Mouse (Mus musculus) kidney, embryonic 14.5 days (tissue): ENCODE data around the gene Unc80. TPM values are rescaled to one million over a fixed set of nuclear protein-coding genes. Genes with fewer than 3 reads are reported as not detected.

ENCODE experiments used
- ATAC-seq: fragments of 200-750 bp; cut with Nextera tagmentation; 2 replicates; pipeline ENCODE4 v1.8.0; 2017; ENCODE audit warnings: moderate number of reproducible peaks, mild to moderate bottlenecking, moderate TSS enrichment, moderate library complexity; ENCODE audit not compliant: low FRiP score, low TSS enrichment
- H3K27ac ChIP-seq: fragments of 300-500 bp; sonication (generic); 2 replicates; pipeline ENCODE4 v1.5.1; 2014; ENCODE audit warnings: low read depth, mild to moderate bottlenecking, low read length, moderate library complexity, mixed read lengths
- H3K27me3 ChIP-seq: fragments of 300-500 bp; sonication (generic); 2 replicates; pipeline ENCODE4 v1.6.1; 2014; ENCODE audit warnings: mild to moderate bottlenecking, low read length; ENCODE audit not compliant: control insufficient read depth, insufficient read depth
- H3K36me3 ChIP-seq: fragments of 300-500 bp; sonication (generic); 2 replicates; pipeline ENCODE4 v1.6.1; 2014; ENCODE audit warnings: low read length, mixed read lengths; ENCODE audit not compliant: control insufficient read depth, insufficient read depth
- H3K4me1 ChIP-seq: fragments of 300-500 bp; sonication (generic); 2 replicates; pipeline ENCODE4 v1.6.1; 2014; ENCODE audit warnings: low read length, mixed read lengths; ENCODE audit not compliant: control insufficient read depth, insufficient read depth
- H3K4me2 ChIP-seq: fragments of 300-500 bp; sonication (generic); replicated peaks from 2 replicates; pipeline ENCODE4 v1.6.1; 2014; ENCODE audit warnings: low read depth, mild to moderate bottlenecking, low read length
- H3K4me3 ChIP-seq: fragments of 300-500 bp; sonication (generic); 2 replicates; pipeline ENCODE4 v1.5.1; 2014; ENCODE audit warnings: mild to moderate bottlenecking, low read length
- H3K9ac ChIP-seq: fragments of 300-500 bp; sonication (generic); 2 replicates; pipeline ENCODE4 v1.6.1; 2014; ENCODE audit warnings: low read depth, mild to moderate bottlenecking, low read length, moderate library complexity
- H3K9me3 ChIP-seq: fragments of 300-500 bp; sonication (generic); 2 replicates; pipeline ENCODE4 v1.6.1; 2016; ENCODE audit warnings: low read length; ENCODE audit not compliant: control insufficient read depth
- WGBS: fragments of 180-500 bp; shearing (Covaris S2); extraction: QIAGEN DNeasy Blood & Tissue Kit; methylation state at CpG from one replicate; pipeline ENCODE4 v1.1.7; 2014; 5-methylcytosine and 5-hydroxymethylcytosine counted together
- polyA plus RNA-seq: library from polyadenylated mRNA; unstranded; fragments of >200 nt; fragmentation: Nextera tagmentation; extraction: Ambion mirVana; gene quantifications from 2 replicates; pipeline ENCODE4 v1.2.1, GENCODE M21; 2014

Gene Unc80
- polyA plus RNA-seq, 1 experiment from 2014 or later, result 0.01 TPM

GRCm38 (mm10) chr1:66562332-66562731 is 94.2 kb downstream of the Unc80 start:
- Histone ChIP-seq H3K4me1 (no peaks in the 10 kb centered on the region), H3K36me3 (no peaks in the 10 kb centered on the region), H3K27ac (no peak overlapping the region), H3K27me3 (no peaks in the 10 kb centered on the region), H3K9ac (no peak overlapping the region), H3K4me2 (no peak overlapping the region), H3K4me3 (no peak overlapping the region), H3K9me3 (no peaks in the 10 kb centered on the region)
- whole genome bisulfite sequencing, result 79% methylated on average over 2 of the region's 2 CpGs
- no peak for ATAC-seq

GRCm38 (mm10) chr1:66569736-66570135 is 101.6 kb downstream of the Unc80 start:
- no peaks in the 10 kb centered on the region for H3K27me3 ChIP-seq
- no peaks in the 10 kb centered on the region for H3K9me3 ChIP-seq
- no peak for ATAC-seq
- no peak overlapping the region for H3K4me2 ChIP-seq
- H3K4me3 ChIP-seq, result no peak overlapping the region
- WGBS, result 89% methylated on average over 13 of the region's 13 CpGs
- H3K4me1 ChIP-seq, result no peaks in the 10 kb centered on the region
- H3K27ac ChIP-seq, result no peak overlapping the region
- no peak overlapping the region for H3K9ac ChIP-seq
- H3K36me3 ChIP-seq, result no peaks in the 10 kb centered on the region

DNA sequence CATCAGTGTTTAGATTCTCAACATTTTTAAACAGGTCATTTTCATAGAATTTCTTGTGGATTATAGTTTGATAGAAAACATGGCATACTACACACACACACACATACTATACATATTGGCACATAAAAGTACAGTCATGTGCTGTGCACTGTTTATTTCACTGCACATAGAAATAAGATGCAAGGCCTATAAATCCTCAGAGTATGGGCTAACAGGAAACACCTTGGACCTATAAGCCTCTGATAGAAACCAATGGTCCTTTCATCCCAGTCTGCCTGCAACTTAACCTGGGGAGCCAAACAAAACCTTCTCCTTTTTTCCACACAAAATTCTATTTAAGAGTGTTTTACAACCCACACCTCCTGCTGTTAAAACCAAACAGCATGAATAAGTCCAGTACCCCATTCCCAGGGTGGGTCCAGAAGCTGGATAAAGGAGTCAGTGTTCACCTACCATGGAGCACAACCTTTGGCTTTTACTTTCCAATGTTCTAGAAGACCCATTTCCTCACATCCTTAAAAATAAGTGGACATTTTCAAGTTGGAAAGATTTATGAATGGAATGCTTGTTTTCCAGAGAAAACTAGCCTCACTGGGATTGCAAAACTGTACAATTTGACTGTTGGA is 129.1 kb downstream of the Unc80 start:
- Histone ChIP-seq H3K4me3 (no peak overlapping the region), H3K4me2 (no peak overlapping the region), H3K4me1 (no peaks in the 10 kb centered on the region), H3K36me3 (no peaks in the 10 kb centered on the region), H3K9me3 (no peaks in the 10 kb centered on the region), H3K9ac (no peak overlapping the region), H3K27ac (no peak overlapping the region), H3K27me3 (no peaks in the 10 kb centered on the region)
- no peak for ATAC-seq

GRCm38 (mm10) chr1:66608304-66608703 is 140.1 kb downstream of the Unc80 start:
- ATAC-seq, result no peak
- 86% methylated on average over 4 of the region's 4 CpGs for WGBS

DNA sequence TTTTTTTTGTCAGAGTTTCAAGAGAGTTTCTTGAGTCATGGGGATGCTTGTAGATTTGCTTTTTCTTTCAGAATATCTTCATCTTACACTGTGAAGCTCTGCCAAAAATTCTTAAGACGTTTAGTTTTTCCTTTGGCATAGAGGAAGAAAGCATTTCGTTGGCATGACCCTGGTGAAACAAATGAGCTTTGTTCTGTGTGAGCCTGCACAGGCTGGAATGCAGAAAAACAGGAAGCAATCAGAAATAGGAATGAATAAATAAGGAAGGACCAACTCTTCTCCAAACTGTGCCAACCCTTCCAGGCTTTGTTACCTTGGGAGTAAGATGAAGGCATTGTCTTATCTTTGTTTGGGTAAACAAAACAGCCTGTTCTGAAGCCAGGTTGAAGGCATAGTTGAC is 149.0 kb downstream of the Unc80 start:
- Histone ChIP-seq H3K4me2 (no peak overlapping the region), H3K27ac (no peak overlapping the region), H3K4me1 (no peaks in the 10 kb centered on the region), H3K9me3 (no peaks in the 10 kb centered on the region), H3K27me3 (no peaks in the 10 kb centered on the region), H3K4me3 (no peak overlapping the region), H3K36me3 (no peaks in the 10 kb centered on the region), H3K9ac (no peak overlapping the region)
- ATAC-seq, result no peak
- 60% methylated on average over 2 of the region's 2 CpGs for WGBS

More at GRCm38 (mm10) chr1:66608304-66608703, 140.1 kb downstream of the Unc80 start:
- Histone ChIP-seq H3K9ac (no peak overlapping the region), H3K4me3 (no peak overlapping the region), H3K9me3 (no peaks in the 10 kb centered on the region), H3K27me3 (no peaks in the 10 kb centered on the region), H3K27ac (no peak overlapping the region), H3K4me2 (no peak overlapping the region), H3K36me3 (no peaks in the 10 kb centered on the region), H3K4me1 (no peaks in the 10 kb centered on the region)

DNA sequence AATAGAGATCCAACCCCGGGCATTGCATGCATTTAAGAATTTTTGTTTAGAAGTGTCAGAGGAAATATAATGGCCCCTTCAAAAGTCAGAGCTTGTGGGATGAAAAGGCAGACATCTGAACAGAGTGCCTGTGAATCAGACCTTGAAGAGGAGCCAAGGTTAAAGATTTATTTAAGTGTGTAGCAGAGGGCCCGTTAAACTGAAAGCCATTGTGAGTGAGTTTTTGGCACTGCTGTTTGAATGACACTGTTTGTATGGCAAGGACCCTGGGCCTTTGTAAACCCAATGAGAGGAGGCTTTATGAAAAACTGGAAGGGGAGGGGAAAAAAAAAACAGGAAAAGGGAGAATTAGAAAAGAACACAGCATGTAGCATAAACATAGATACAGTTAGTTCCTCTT is 170.0 kb downstream of the Unc80 start:
- no peak overlapping the region for H3K27ac ChIP-seq
- H3K9me3 ChIP-seq, result no peaks in the 10 kb centered on the region
- H3K36me3 ChIP-seq, result no peaks in the 10 kb centered on the region
- H3K4me1 ChIP-seq, result no peaks in the 10 kb centered on the region
- no peak overlapping the region for H3K4me2 ChIP-seq
- H3K4me3 ChIP-seq, result no peak overlapping the region
- 77% methylated on average over 2 of the region's 2 CpGs for WGBS
- no peaks in the 10 kb centered on the region for H3K27me3 ChIP-seq
- no peak for ATAC-seq
- H3K9ac ChIP-seq, result no peak overlapping the region

DNA sequence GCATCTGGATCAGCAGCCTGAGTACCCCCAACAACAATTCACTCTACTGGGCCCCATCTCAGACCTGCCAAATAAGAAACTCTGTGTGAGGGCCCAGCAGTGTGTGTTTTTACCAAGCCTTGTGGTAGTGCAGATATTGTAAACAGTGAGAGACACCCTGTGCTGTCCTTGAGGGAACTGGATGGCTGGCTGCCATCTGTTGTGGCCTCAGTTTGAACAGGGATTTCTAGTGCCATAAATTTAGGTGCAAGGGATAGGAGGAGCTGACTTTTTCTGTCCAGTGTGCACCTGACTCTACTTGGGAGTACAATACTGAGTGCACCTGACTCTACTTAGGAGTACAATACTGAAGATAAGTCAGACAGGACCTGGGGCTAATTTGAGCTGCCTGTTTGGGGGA is 178.7 kb downstream of the Unc80 start:
- ATAC-seq, result no peak
- Histone ChIP-seq H3K9me3 (no peaks in the 10 kb centered on the region), H3K9ac (no peak overlapping the region), H3K4me2 (no peak overlapping the region), H3K27me3 (no peaks in the 10 kb centered on the region), H3K4me1 (no peaks in the 10 kb centered on the region), H3K36me3 (no peaks in the 10 kb centered on the region), H3K4me3 (no peak overlapping the region), H3K27ac (no peak overlapping the region)

DNA sequence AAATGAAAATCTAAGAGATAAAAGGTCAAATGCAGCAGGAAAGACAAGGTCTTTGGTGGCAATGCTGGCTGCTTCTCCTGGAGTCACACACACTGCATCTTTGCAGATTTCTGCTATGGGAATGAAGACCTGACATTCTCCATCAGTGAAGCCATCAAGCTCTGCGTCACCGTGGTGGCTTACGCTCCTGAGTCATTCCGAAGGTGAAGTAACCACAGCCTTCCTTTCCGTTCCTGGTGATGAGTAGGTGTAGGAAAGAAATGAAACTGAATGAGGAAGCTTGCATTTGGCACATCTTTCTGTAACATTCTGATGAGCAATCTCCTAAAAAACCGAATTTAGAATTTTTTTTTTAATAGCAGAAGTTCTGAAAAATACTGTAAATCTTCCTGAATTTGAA is 181.4 kb downstream of the Unc80 start:
- H3K36me3 ChIP-seq, result no peaks in the 10 kb centered on the region
- no peak overlapping the region for H3K4me3 ChIP-seq
- no peak overlapping the region for H3K9ac ChIP-seq
- H3K4me1 ChIP-seq, result no peaks in the 10 kb centered on the region
- H3K27ac ChIP-seq, result no peak overlapping the region
- no peaks in the 10 kb centered on the region for H3K9me3 ChIP-seq
- H3K4me2 ChIP-seq, result no peak overlapping the region
- WGBS, result 88% methylated on average over 6 of the region's 6 CpGs
- H3K27me3 ChIP-seq, result no peaks in the 10 kb centered on the region
- no peak for ATAC-seq

DNA sequence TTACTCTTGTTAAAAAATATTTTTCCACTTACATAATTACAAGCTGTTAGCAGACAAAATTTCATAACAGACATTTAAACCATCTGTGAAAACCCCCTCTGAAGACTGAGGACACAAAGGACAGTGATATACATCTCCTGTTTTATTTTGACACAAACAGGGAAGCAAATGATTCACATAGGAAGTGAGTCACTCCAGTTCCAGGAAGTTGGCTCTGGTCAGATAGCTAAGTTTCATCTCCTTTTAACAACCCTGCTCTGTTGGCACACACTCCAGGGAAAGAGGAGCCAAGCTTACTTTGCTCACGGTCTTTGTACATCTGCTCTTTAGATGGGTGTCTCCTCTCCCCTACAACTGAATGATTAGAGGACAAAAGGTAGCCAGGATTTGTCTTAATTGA is 181.8 kb downstream of the Unc80 start:
- ATAC-seq, result no peak
- no peak overlapping the region for H3K4me2 ChIP-seq
- no peaks in the 10 kb centered on the region for H3K36me3 ChIP-seq
- H3K9ac ChIP-seq, result no peak overlapping the region
- no peaks in the 10 kb centered on the region for H3K9me3 ChIP-seq
- WGBS, result 76% methylated on average over 1 of the region's 1 CpGs
- no peaks in the 10 kb centered on the region for H3K27me3 ChIP-seq
- no peak overlapping the region for H3K27ac ChIP-seq
- no peak overlapping the region for H3K4me3 ChIP-seq
- no peaks in the 10 kb centered on the region for H3K4me1 ChIP-seq
